Mouse (Mus musculus) retina, embryonic 14.5 days (tissue): ENCODE data around the gene Smap2.

Source experiments
- DNase-seq: peaks from one replicate; pipeline ENCODE4 v3.0.0-alpha.2; 2015; ENCODE audit warnings: low spot score

Gene Smap2

DNA sequence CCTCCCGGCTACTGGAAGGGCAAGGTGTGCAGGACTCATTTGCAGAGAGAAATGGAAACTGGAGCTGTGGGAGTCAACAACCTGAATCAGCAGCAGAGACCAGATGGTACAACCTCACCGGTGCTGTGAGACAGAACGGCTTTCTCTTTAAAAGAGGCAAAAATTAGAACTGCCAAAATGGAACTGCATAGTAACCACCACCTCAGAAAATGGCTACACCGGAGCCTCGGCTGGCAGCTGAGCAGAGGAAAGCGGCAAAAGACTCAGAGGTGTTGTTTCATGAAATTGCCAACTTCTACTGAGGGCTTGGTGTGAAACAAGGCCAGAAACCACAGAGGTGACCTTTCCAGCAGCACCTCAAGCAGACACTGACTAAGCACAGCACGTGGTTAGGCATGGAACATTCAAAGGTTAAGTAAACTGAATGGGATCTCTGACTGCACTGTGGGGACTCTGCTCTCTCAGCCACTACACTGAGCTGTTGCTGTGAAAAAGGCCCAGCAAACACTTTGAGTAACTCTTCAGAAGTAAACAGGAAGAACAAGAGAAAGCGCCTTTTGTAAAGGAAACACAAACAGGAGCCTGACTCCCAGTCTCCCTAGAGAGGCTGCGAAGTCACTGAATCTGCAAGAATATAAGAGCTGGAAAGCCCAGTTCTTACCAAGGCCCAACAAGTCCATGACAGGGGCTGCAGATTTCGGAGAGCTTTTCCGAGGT lies 42.2 kb downstream of the Smap2 start:
- no peak for DNase-seq

DNA sequence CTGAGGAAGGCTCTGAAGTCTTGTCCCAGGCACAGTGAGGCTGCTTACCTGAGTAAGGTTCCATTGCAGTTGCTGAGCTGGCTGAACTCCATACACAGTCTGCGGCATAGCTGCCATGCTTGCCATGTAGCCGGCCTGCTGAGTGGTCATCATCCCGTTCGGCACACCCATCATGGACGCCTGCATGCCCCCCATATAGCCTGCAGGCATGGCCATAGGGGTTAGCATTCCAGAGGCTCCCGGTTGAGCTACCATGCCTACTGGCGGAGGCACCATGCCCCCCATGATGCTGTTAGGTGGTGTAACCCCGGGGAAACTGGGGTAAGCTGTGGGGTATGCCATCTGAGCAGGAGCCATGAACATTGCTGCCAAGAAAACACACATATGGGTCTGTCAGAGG lies 45.2 kb downstream of the Smap2 start:
- no peak for DNase-seq

DNA sequence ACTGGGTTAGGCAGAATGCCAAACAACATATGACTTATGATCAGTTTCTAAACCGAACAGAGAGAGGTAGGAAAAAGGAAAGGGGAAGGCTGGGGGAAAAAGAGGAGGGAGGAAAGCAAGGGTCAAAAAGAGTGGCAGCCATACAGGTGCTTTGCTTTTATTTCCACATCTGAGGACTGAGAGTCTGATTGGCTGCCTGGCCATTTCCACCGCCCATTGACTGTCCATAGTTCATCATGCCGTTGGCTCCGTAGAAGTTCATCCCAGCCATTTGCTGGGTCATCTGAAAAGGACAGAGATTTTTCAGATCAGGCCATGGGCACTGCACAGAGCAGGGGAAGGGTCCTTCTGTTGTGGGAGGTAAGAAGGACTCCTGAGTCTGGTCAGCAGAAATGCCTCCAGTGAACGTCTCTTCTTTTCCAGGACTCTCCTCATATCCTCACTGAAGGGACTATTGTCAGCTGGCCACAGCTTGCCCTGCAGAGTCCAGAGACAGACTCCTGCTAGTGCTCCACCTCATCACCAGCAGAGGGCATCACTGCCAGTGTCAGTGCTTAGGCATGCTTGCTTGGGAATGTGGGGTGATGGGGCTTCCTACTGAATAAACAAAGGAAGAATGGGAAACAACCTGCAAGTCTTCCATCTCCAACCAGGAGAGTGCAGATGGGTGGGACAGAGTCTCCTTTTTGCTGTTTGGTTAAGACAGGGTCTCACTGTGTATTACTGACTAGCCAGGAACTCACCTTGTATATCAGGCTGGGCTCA lies 47.5 kb downstream of the Smap2 start:
- peak; percentile 54 for DNase-seq

DNA sequence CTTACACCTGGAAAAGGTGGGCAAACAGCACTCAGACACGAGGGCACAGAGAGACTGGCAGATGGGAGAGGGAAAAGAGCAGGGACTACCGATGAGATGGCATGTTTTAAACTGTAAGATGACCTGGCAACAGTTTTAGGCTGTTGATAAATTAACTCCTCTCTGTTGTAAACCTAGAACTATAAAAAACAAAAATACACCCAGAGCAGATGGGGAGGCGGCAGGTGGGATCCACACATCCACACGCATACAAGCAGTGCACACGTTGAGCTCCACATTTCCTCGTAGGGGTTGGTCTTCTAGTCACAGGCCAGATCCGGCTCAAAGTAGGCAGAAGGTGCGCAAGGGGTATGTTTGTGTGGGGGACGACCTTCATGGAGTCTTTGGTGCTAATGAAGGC lies 48.6 kb downstream of the Smap2 start:
- no peak for DNase-seq

DNA sequence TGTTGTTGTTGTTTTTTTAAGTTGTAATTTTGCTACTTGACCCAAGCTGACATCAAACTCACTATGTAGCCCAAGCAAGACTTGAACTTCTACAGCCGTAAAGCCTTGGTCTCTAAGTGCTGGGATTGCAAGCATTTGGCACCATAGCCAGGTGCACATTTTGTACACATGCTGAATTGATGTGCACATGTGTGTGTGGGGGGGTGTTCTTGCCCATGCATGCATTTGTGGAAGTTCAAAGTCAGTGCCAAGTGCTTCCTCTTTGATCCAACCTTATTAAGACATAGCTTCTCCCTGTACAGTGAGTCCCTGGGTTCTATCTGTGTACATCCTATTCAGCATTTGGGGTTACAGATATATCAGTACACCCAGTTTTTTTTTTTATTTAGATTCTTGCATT lies 61.5 kb downstream of the Smap2 start:
- DNase-seq, result no peak

DNA sequence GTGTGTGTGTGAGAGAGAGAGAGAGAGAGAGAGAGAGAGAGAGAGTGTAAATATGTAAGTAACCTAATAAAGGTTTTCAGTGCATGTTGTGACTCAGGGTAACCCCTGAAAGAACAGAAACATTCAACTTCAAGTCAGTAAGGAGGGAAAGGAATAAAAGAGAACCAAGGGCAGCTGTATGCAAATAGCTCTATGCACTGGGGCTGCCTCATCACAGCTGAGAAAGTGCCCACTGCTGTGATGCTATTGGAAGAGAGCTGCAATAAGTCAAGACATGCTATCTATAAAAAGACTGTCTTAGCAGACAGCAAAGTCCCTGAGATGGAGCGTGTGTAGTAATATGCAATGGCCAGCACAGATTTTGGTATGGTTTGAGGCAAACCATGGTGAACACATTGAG lies 63.4 kb downstream of the Smap2 start:
- DNase-seq, result no peak

DNA sequence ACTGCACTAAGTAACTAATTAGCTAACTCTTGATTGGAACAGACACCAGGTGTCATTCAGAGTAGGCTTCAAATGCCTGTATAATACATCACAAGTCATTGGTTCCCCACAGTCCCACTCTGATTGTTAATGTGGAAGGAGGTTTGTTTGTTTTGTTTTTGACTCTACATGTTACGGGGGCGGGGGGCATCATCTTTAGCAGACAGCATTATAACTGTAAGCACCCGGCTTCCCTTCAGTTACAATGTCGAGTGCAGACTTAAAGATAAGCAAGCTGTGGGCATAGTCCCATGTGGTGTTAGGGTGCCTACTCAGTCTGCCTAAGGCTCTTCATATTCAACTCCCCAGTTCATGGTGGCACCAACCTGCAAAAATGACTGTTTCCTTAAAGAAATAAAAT lies 64.0 kb downstream of the Smap2 start:
- DNase-seq, result no peak

DNA sequence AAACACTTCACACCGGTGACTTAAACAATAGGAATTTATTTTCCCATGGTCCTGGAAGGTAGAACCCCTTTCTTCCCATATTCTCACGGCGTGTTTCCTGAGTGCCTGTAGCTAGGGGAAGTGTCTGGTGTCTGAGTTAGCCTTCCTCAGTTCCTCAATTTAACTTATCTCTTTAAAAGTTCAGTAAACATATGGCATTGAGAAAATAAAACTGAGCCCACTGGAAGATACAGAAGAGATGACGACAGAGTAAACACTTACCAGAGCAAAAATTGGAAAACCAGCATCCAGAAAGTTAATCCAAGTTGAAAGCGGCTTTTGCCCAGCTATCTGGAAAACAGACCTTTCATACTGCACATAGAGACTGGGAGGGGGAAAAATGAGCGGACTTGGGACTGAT lies 64.9 kb downstream of the Smap2 start:
- no peak for DNase-seq

DNA sequence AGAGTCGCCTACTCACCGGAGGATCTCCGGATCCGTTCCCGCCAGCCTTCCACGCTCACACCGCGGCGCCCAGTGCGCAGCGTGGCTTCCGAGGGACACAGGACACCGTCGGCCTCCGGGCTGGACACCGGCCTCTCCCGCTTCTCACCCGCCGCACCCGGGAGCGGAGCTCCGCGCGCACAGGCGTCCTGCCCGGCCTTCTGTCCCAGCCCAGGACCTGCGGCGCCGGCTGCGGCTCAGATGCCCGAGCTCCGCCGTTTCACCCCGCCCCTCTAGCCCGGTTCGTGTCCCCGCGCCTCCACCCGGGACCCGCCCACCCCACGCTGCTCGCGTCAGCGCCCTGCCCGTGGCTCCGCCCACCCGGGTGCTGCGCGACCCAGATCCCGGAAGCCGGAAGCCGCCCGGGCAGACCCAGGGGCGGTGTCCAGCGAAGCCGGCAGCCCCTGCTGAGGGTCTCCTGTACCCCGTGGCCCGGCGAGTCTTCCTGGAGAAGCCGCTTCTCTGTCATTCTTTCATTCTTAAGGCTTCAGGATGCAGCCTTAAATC lies 65.5 kb downstream of the Smap2 start, which contains the start of gene Zfp69:
Gene Zfp69, minus strand, starts transcription at position 272 of the 546 bp plus-strand sequence.
- DNase-seq, result peak; percentile 91

DNA sequence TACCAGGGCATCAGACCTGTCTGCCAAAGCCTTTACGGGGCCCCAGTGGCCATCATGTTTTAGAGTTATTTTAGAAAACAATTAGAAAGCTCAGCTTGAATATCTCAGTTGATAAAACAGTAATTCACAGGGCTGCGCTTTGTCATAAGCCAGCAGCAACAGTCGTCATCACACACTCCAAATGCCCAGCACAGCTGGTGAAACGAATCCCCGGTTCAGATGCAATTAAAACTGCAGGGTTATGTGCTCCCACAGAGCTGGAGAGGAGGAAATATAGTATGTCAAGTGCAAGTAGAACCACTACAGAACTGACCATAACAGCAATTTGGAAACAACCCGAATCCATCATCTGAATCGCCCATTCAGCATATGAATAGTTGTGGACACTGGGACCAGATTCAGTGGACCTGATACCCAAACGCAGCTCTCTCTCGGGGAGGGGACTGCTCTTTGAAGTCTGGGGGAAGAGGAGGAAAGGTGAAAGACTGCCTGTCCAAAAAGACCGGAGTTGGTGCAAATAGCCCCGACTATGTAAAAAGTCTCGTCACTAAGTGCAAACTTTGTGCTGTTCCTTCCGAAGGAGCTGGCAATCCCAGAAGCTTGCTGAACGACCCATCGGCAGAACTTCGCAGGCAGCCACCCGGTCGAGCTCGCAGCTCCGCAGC lies 66.2 kb downstream of the Smap2 start:
- no peak for DNase-seq

DNA sequence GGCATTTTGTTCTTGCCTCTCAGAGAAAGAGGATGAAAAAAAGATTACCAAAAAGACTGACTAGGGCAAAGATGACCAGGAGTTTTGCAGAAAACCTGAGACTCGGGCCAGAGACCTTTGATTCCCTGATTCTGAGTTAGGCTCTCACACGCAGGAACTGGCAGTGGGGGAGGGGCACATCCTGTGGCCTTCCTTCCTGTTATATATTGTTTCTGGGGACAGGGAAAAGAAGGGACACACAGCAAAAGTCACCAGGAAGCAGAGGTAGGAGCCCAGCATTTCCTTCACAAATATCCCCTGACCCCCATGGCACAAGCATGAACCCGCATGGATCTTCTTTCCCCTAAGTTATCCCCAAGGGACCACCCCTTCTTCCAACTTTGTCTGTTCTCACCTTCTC lies 68.1 kb downstream of the Smap2 start:
- no peak for DNase-seq

DNA sequence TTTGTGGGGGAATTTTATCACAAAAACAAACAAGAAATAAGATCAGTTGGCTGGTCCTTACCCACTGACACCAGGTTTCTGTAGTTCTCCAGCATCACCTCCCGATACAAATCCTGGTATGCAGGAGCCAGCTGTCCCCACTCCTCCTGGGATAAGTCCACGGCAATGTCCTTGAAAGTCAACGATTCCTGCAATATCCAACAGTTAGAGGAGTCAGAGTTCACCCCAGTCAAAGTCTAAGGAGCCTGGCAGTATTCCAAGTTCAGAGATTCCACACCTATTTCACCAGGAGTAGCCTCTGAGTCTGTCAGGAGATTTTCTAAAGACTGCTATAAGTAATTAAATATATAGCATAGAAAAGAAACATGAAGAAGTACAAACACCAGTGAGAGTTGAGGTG lies 82.0 kb downstream of the Smap2 start:
- no peak for DNase-seq

DNA sequence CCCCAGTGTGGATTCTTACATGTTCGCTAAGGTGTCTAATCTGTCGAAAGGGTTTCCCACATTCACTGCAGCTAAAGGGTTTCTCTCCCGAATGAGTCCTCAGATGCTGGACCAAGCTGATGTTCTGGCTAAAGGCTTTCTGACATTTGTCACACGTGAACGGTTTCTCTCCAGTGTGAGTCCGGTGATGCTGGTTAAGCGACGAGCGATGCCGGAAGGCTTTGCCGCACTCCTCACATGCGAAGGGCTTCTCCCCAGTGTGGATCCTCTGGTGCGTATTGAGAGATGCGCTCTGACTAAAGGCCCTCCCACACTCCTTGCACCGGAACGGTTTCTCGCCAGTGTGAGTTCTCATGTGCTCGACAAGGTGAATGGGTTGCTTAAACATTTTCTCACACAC lies 86.3 kb downstream of the Smap2 start:
- DNase-seq, result no peak

DNA sequence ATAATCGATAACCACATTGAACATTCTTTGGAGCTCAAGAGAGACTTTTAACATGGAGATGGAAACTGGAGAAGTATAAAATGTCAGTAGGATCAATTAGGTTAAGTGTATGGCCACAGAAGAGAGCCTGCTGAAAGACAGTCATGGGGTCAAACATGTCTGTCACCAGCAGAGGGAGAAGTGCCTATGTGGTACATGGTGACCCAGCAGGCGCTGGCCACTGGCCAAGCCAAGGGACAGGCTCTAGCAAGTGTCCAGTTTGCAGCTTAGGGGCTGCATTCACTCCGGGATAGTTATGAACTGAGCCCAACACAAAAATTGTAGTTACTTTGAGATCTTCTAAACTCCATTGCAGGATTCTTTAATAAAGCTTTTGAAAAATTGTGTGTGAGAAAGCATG lies 88.4 kb downstream of the Smap2 start:
- no peak for DNase-seq

DNA sequence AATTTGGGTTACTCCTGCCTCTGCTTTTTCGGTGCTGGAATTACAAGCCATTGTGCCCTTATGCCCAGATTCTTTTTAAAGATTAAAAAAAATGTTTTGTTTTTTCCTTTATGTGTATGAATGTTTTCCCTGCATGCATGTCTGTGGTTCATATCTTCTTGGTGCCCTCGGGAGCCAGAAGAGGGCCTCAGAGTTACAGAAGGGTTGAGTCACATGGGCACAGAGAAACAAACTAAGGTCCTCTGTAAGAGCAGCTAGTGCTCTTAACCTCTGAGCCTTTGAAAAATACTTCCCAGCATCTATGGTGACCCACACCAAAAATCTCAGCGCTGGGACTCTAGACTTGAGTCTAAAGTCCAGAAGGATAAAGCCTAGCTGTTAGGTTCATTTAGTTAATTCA lies 91.7 kb downstream of the Smap2 start:
- DNase-seq, result peak; percentile 47

DNA sequence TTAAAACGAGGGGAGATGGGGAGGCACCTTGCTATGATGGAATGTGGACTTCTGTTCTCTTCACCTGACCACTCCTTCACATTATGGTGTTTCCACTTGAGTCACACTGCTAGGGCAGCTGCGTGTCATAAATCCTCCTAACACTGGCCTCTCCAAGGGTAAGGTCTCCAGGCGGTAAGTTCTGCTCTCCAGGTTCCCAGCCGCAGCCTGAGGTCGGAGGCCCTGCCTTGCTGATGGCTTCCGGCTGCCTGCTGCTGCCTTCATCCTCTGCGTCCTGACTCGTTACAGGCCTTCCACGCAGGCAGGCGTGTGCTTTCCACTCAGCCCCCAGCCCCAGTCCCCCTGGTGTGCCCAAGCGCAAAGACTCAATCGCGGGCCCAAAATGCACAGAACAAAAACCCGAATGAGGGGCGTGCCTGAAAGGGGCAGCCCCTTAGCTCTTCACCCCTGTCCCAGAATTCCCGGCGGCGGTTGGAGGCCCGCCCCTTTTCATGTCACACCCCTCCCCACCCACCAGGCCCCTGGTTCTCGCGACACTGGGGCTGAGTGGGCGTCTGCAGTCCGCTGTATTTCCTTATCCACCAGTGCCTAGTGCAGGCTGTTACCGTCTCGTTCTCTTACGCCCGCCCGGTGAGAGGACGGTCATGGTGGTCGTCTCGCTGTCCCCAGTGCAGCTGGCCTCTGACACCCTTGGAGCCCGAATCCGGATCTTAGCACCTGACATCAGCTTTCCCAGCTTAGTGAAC lies 92.3 kb downstream of the Smap2 start, which contains the start of gene Exo5:
Gene Exo5, minus strand, starts transcription at position 464 of the 746 bp plus-strand sequence.
- peak; percentile 94 for DNase-seq

DNA sequence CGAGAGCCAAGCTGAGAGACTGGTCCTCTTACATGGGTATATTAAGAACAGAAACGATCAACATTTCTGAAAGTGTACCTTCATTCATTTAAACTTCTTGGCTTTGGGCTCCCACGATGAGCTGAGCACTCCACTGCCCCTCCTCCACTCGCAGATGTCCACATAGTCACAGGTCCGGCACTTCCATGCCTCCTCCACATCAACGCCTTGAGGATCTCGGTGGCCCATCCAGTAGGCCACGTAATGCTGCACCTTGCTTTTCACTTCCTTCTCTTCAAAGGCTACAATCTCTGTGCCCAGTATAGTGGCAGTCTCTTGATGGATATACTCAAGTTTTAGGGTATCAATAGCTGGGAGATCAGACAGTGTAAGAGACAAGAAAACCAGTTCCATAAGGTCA lies 95.6 kb downstream of the Smap2 start:
- DNase-seq, result no peak
